Mouse (Mus musculus): Measurements from ENCODE around the gene Kcnc1.

- TF ChIP-seq CTCF (IDR thresholded peaks at IDR 0.05; ENCODE audit: insufficient read depth, low read depth, low read length) (no peak), POLR2A (IDR thresholded peaks at IDR 0.05; ENCODE audit: insufficient read depth, low read depth, low read length) (no peak)
Observed at GRCm38 (mm10) chr7:46350119-46350702, 46.1 kb upstream of the Kcnc1 start.

Data from olfactory bulb, adult 2 months (tissue).